Mouse (Mus musculus) heart, embryonic 10.5 days (tissue): Measurements from ENCODE around the gene Camk1d. TPM values are rescaled to one million over a fixed set of nuclear protein-coding genes. Genes with fewer than 3 reads are reported as not detected.

Experiments used
- DNase-seq: peaks from one replicate; pipeline ENCODE4 v3.0.0-alpha.2; 2017; ENCODE audit warnings: low spot score
- H3K27ac ChIP-seq: fragments of 300-500 bp; sonication (generic); 2 replicates; pipeline ENCODE4 v1.5.1; 2016; ENCODE audit warnings: mild to moderate bottlenecking
- H3K27me3 ChIP-seq: fragments of 300-500 bp; sonication (generic); 2 replicates; pipeline ENCODE4 v1.6.1; 2016; ENCODE audit warnings: mild to moderate bottlenecking; ENCODE audit not compliant: poor library complexity, insufficient read depth, severe bottlenecking
- H3K36me3 ChIP-seq: fragments of 300-500 bp; sonication (generic); 2 replicates; pipeline ENCODE4 v1.6.1; 2016; ENCODE audit warnings: mild to moderate bottlenecking, moderate library complexity
- H3K4me1 ChIP-seq: fragments of 300-500 bp; sonication (generic); 2 replicates; pipeline ENCODE4 v1.6.1; 2016; ENCODE audit warnings: mild to moderate bottlenecking
- H3K4me3 ChIP-seq: fragments of 300-500 bp; sonication (generic); 2 replicates; pipeline ENCODE4 v1.5.1; 2016; ENCODE audit warnings: mild to moderate bottlenecking, moderate library complexity
- H3K9me3 ChIP-seq: fragments of 300-500 bp; sonication (generic); 2 replicates; pipeline ENCODE4 v1.6.1; 2016; ENCODE audit warnings: mild to moderate bottlenecking, moderate library complexity
- WGBS: fragments of 180-500 bp; shearing (Covaris S2); methylation state at CpG from one replicate; pipeline ENCODE4 v1.1.7; 2016; 5-methylcytosine and 5-hydroxymethylcytosine counted together
- polyA plus RNA-seq: library from polyadenylated mRNA; unstranded; fragments of >200 nt; fragmentation: Nextera tagmentation; extraction: Ambion mirVana; gene quantifications from 2 replicates; pipeline ENCODE4 v1.2.1, GENCODE M21; 2016

Gene Camk1d
- polyA plus RNA-seq, 1 experiment from 2014 or later, result 1.1 TPM

GRCm38 (mm10) chr2:5730364-5730792, 16.1 kb upstream of the Camk1d start:
- 66% methylated on average over 15 of the region's 15 CpGs for WGBS
- no peaks in the 10 kb centered on the region for H3K27me3 ChIP-seq
- H3K36me3 ChIP-seq, result no peaks in the 10 kb centered on the region
- H3K27ac ChIP-seq, result no peak overlapping the region
- no peak for DNase-seq
- H3K4me3 ChIP-seq, result no peak overlapping the region
- H3K4me1 ChIP-seq, result no peaks in the 10 kb centered on the region
- H3K9me3 ChIP-seq, result no peaks in the 10 kb centered on the region

- Histone ChIP-seq H3K36me3 (no peaks in the 10 kb centered on the region), H3K27me3 (no peaks in the 10 kb centered on the region), H3K27ac (no peak overlapping the region), H3K4me1 (no peaks in the 10 kb centered on the region), H3K4me3 (no peak overlapping the region), H3K9me3 (no peaks in the 10 kb centered on the region)
- no peak for DNase-seq
- WGBS, result 70% methylated on average over 7 of the region's 7 CpGs
Measured at GRCm38 (mm10) chr2:5729931-5730330, 15.6 kb upstream of the Camk1d start.

GRCm38 (mm10) chr2:5725028-5725701, 10.8 kb upstream of the Camk1d start:
- DNase-seq, result no peak
- Histone ChIP-seq H3K27me3 (no peaks in the 10 kb centered on the region), H3K27ac (no peak overlapping the region), H3K9me3 (no peaks in the 10 kb centered on the region), H3K4me1 (no peaks in the 10 kb centered on the region), H3K36me3 (no peaks in the 10 kb centered on the region), H3K4me3 (no peak overlapping the region)
- 24% methylated on average over 8 of the region's 8 CpGs for WGBS

- H3K27ac ChIP-seq, result no peak overlapping the region
- no peaks in the 10 kb centered on the region for H3K36me3 ChIP-seq
- peaks cover 6% of the 10 kb centered on the region; the same call in 1 of the 2 replicates for H3K9me3 ChIP-seq
- peaks cover 27% of the 10 kb centered on the region for H3K27me3 ChIP-seq
- DNase-seq, result no peak
- no peak overlapping the region for H3K4me3 ChIP-seq
- H3K4me1 ChIP-seq, result peaks cover 26% of the 10 kb centered on the region; the same call in 1 of the 2 replicates
- 90% methylated on average over 6 of the region's 6 CpGs for WGBS
Measured at GRCm38 (mm10) chr2:5717675-5718074, 3.4 kb upstream of the Camk1d start.

GRCm38 (mm10) chr2:5715544-5715943, 1.2 kb upstream of the Camk1d start:
- peaks cover 44% of the 10 kb centered on the region for H3K27me3 ChIP-seq

GRCm38 (mm10) chr2:5715054-5715410, 717 bp upstream of the Camk1d start:
- H3K4me1 ChIP-seq, result peaks cover 26% of the 10 kb centered on the region; the same call in 1 of the 2 replicates
- H3K4me3 ChIP-seq, result peak overlapping the region; percentile 74
- H3K27me3 ChIP-seq, result peaks cover 44% of the 10 kb centered on the region
- no peak for DNase-seq
- peak overlapping the region; percentile 72 for H3K27ac ChIP-seq
- H3K36me3 ChIP-seq, result no peaks in the 10 kb centered on the region
- H3K9me3 ChIP-seq, result peaks cover 6% of the 10 kb centered on the region; the same call in 1 of the 2 replicates
- 0% methylated on average over 19 of the region's 19 CpGs for WGBS

More at GRCm38 (mm10) chr2:5715544-5715943, 1.2 kb upstream of the Camk1d start:
- Histone ChIP-seq H3K4me1 (peaks cover 26% of the 10 kb centered on the region; the same call in 1 of the 2 replicates), H3K36me3 (no peaks in the 10 kb centered on the region), H3K27ac (no peak overlapping the region), H3K9me3 (peaks cover 6% of the 10 kb centered on the region; the same call in 1 of the 2 replicates), H3K4me3 (peak overlapping the region; percentile 74; the same call in 1 of the 2 replicates)
- 33% methylated on average over 2 of the region's 2 CpGs for WGBS
- no peak for DNase-seq

GRCm38 (mm10) chr2:5713325-5714210, 747 bp downstream of the Camk1d start:
- peaks cover 44% of the 10 kb centered on the region for H3K27me3 ChIP-seq
- H3K4me1 ChIP-seq, result peaks cover 26% of the 10 kb centered on the region; the same call in 1 of the 2 replicates
- peak overlapping the region; percentile 74 for H3K4me3 ChIP-seq
- peaks cover 6% of the 10 kb centered on the region; the same call in 1 of the 2 replicates for H3K9me3 ChIP-seq
- H3K27ac ChIP-seq, result peak overlapping the region; percentile 72
- under 1% methylated on average over 49 of the region's 49 CpGs for WGBS
- no peak for DNase-seq
- no peaks in the 10 kb centered on the region for H3K36me3 ChIP-seq

- no peak overlapping the region for H3K4me3 ChIP-seq
- 46% methylated on average over 7 of the region's 7 CpGs for WGBS
- H3K36me3 ChIP-seq, result no peaks in the 10 kb centered on the region
- peaks cover 26% of the 10 kb centered on the region; the same call in 1 of the 2 replicates for H3K4me1 ChIP-seq
- H3K9me3 ChIP-seq, result peaks cover 2% of the 10 kb centered on the region; the same call in 1 of the 2 replicates
- H3K27ac ChIP-seq, result no peak overlapping the region
- peaks cover 44% of the 10 kb centered on the region for H3K27me3 ChIP-seq
- no peak for DNase-seq
Measured at GRCm38 (mm10) chr2:5712255-5712654, 2.1 kb downstream of the Camk1d start.

- H3K36me3 ChIP-seq, result no peaks in the 10 kb centered on the region
- peaks cover 21% of the 10 kb centered on the region; the same call in 1 of the 2 replicates for H3K4me1 ChIP-seq
- H3K27ac ChIP-seq, result no peak overlapping the region
- H3K27me3 ChIP-seq, result peaks cover 33% of the 10 kb centered on the region
- DNase-seq, result no peak
- H3K4me3 ChIP-seq, result no peak overlapping the region
- no peaks in the 10 kb centered on the region for H3K9me3 ChIP-seq
- 90% methylated on average over 4 of the region's 4 CpGs for WGBS
Measured at GRCm38 (mm10) chr2:5709911-5710310, 4.4 kb downstream of the Camk1d start.

GRCm38 (mm10) chr2:5707871-5708733, 6.2 kb downstream of the Camk1d start:
- no peak for DNase-seq
- H3K4me3 ChIP-seq, result no peak overlapping the region
- H3K36me3 ChIP-seq, result no peaks in the 10 kb centered on the region
- WGBS, result 73% methylated on average over 10 of the region's 10 CpGs
- H3K4me1 ChIP-seq, result peaks cover 5% of the 10 kb centered on the region; the same call in 1 of the 2 replicates
- H3K27me3 ChIP-seq, result peaks cover 22% of the 10 kb centered on the region
- no peak overlapping the region for H3K27ac ChIP-seq
- no peaks in the 10 kb centered on the region for H3K9me3 ChIP-seq

GRCm38 (mm10) chr2:5706618-5707017, 7.7 kb downstream of the Camk1d start:
- WGBS, result 86% methylated on average over 4 of the region's 4 CpGs
- peaks cover 7% of the 10 kb centered on the region for H3K27me3 ChIP-seq
- H3K36me3 ChIP-seq, result no peaks in the 10 kb centered on the region
- H3K4me1 ChIP-seq, result no peaks in the 10 kb centered on the region
- no peak overlapping the region for H3K4me3 ChIP-seq
- no peak overlapping the region for H3K27ac ChIP-seq
- no peaks in the 10 kb centered on the region for H3K9me3 ChIP-seq
- DNase-seq, result no peak

GRCm38 (mm10) chr2:5702370-5702769, 11.9 kb downstream of the Camk1d start:
- Histone ChIP-seq H3K4me3 (no peak overlapping the region), H3K27me3 (no peaks in the 10 kb centered on the region), H3K27ac (no peak overlapping the region), H3K4me1 (peaks cover 9% of the 10 kb centered on the region), H3K9me3 (no peaks in the 10 kb centered on the region), H3K36me3 (no peaks in the 10 kb centered on the region)
- 82% methylated on average over 2 of the region's 2 CpGs for WGBS
- no peak for DNase-seq
